Mouse (Mus musculus): ENCODE results near the gene Ccn6. TPM values are rescaled to one million over a fixed set of nuclear protein-coding genes. Genes with fewer than 3 reads are reported as not detected.

Ccn6 gene
- polyA plus RNA-seq, 1 experiment from 2014 or later, result not detected

DNA sequence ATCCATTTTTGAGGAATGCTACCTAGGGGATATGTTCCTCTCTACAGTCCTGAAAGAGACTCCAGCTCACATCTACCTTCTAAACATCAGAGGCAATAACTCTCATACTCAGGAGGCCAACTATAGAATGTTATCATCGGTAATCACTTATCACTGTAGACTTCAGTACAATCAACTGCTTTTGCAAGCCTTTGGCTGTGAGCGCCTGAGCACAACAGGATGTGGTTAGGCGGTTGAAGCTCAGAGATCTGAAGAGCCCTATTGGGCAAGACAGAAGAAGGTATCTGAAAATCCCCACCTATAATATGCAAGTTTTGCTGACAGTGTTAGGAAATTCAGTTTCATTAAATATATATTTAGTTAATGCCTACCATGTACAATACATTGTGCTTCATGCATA is 29.1 kb upstream of the Ccn6 start:
- Histone ChIP-seq H3K27ac (ENCODE audit: low read depth, low read length) (no peak overlapping the region), H3K9me3 (ENCODE audit: control insufficient read depth) (no peaks in the 10 kb centered on the region), H3K36me3 (ENCODE audit: control insufficient read depth, insufficient read depth) (no peaks in the 10 kb centered on the region), H3K27me3 (replicated peaks; ENCODE audit: control insufficient read depth, insufficient read depth, low read length) (no peaks in the 10 kb centered on the region), H3K4me1 (replicated peaks; ENCODE audit: control insufficient read depth, insufficient read depth, low read length) (no peaks in the 10 kb centered on the region), H3K4me3 (ENCODE audit: low read depth, low read length) (no peak overlapping the region), H3K4me2 (replicated peaks; ENCODE audit: low read depth) (no peak overlapping the region), H3K9ac (ENCODE audit: low read depth, low read length) (no peak overlapping the region)
- WGBS, result 78% methylated on average over 3 of the region's 3 CpGs
- no peak for ATAC-seq
- TF ChIP-seq CTCF (IDR thresholded peaks at IDR 0.05; ENCODE audit: low read depth), result no peak

GRCm38 (mm10) chr10:39185545-39185906 is 21.9 kb upstream of the Ccn6 start:
- Histone ChIP-seq H3K4me1 (replicated peaks; ENCODE audit: control insufficient read depth, insufficient read depth, low read length) (no peaks in the 10 kb centered on the region), H3K36me3 (ENCODE audit: control insufficient read depth, insufficient read depth) (no peaks in the 10 kb centered on the region), H3K27ac (ENCODE audit: low read depth, low read length) (no peak overlapping the region), H3K4me3 (ENCODE audit: low read depth, low read length) (no peak overlapping the region), H3K9me3 (ENCODE audit: control insufficient read depth) (no peaks in the 10 kb centered on the region), H3K4me2 (replicated peaks; ENCODE audit: low read depth) (no peak overlapping the region), H3K9ac (ENCODE audit: low read depth, low read length) (no peak overlapping the region), H3K27me3 (replicated peaks; ENCODE audit: control insufficient read depth, insufficient read depth, low read length) (no peaks in the 10 kb centered on the region)
- 73% methylated on average over 4 of the region's 4 CpGs for WGBS
- no peak for ATAC-seq
- TF ChIP-seq CTCF (IDR thresholded peaks at IDR 0.05; ENCODE audit: low read depth), result no peak

- no peaks in the 10 kb centered on the region for H3K4me1 ChIP-seq (replicated peaks; ENCODE audit: control insufficient read depth, insufficient read depth, low read length)
- no peak overlapping the region for H3K27ac ChIP-seq (ENCODE audit: low read depth, low read length)
- WGBS, result 60% methylated on average over 8 of the region's 8 CpGs
- no peak for TF ChIP-seq CTCF (IDR thresholded peaks at IDR 0.05; ENCODE audit: low read depth)
- H3K9ac ChIP-seq (ENCODE audit: low read depth, low read length), result no peak overlapping the region
- H3K27me3 ChIP-seq (replicated peaks; ENCODE audit: control insufficient read depth, insufficient read depth, low read length), result no peaks in the 10 kb centered on the region
- H3K4me3 ChIP-seq (ENCODE audit: low read depth, low read length), result no peak overlapping the region
- H3K36me3 ChIP-seq (ENCODE audit: control insufficient read depth, insufficient read depth), result no peaks in the 10 kb centered on the region
- H3K4me2 ChIP-seq (replicated peaks; ENCODE audit: low read depth), result no peak overlapping the region
- no peak for ATAC-seq
- no peaks in the 10 kb centered on the region for H3K9me3 ChIP-seq (ENCODE audit: control insufficient read depth)
These were observed 21.4 kb upstream of the Ccn6 start for GRCm38 (mm10) chr10:39184864-39185544.

GRCm38 (mm10) chr10:39176981-39177380 is 13.4 kb upstream of the Ccn6 start:
- H3K27ac ChIP-seq (ENCODE audit: low read depth, low read length), result no peak overlapping the region
- H3K36me3 ChIP-seq (ENCODE audit: control insufficient read depth, insufficient read depth), result no peaks in the 10 kb centered on the region
- 57% methylated on average over 5 of the region's 5 CpGs for WGBS
- H3K27me3 ChIP-seq (replicated peaks; ENCODE audit: control insufficient read depth, insufficient read depth, low read length), result no peaks in the 10 kb centered on the region
- H3K4me2 ChIP-seq (replicated peaks; ENCODE audit: low read depth), result no peak overlapping the region
- H3K9ac ChIP-seq (ENCODE audit: low read depth, low read length), result no peak overlapping the region
- H3K4me1 ChIP-seq (replicated peaks; ENCODE audit: control insufficient read depth, insufficient read depth, low read length), result no peaks in the 10 kb centered on the region
- no peak for TF ChIP-seq CTCF (IDR thresholded peaks at IDR 0.05; ENCODE audit: low read depth)
- ATAC-seq, result no peak
- H3K4me3 ChIP-seq (ENCODE audit: low read depth, low read length), result no peak overlapping the region
- no peaks in the 10 kb centered on the region for H3K9me3 ChIP-seq (ENCODE audit: control insufficient read depth)

DNA sequence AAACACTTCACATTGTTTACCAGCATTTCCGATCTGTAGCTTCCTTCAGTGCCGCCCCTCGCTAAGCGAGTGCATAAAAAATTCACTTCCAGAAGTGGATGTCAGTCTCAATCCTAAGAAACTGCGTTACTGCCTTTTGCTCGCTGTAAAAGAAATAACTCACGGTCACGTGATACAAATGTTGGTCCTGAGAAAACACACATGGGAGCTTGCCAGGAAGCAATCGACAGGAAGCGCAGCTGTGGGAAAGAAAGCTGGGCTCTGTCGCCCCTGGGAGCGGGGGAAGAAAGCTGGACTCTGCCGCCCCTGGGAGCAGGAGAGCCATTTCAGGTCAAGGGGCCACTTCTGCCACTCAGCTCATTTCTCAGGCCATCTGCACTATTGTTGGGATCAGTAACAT is 9.5 kb upstream of the Ccn6 start:
- TF ChIP-seq CTCF (IDR thresholded peaks at IDR 0.05; ENCODE audit: low read depth), result no peak
- no peak for ATAC-seq
- no peak overlapping the region for H3K4me3 ChIP-seq (ENCODE audit: low read depth, low read length)
- WGBS, result 44% methylated on average over 13 of the region's 13 CpGs
- H3K36me3 ChIP-seq (ENCODE audit: control insufficient read depth, insufficient read depth), result no peaks in the 10 kb centered on the region
- no peaks in the 10 kb centered on the region for H3K4me1 ChIP-seq (replicated peaks; ENCODE audit: control insufficient read depth, insufficient read depth, low read length)
- no peak overlapping the region for H3K9ac ChIP-seq (ENCODE audit: low read depth, low read length)
- no peaks in the 10 kb centered on the region for H3K9me3 ChIP-seq (ENCODE audit: control insufficient read depth)
- H3K4me2 ChIP-seq (replicated peaks; ENCODE audit: low read depth), result peak overlapping the region; percentile 43
- no peaks in the 10 kb centered on the region for H3K27me3 ChIP-seq (replicated peaks; ENCODE audit: control insufficient read depth, insufficient read depth, low read length)
- H3K27ac ChIP-seq (ENCODE audit: low read depth, low read length), result no peak overlapping the region

- peak overlapping the region; percentile 43; the same call in 1 of the 2 replicates for H3K4me2 ChIP-seq (replicated peaks; ENCODE audit: low read depth)
- no peak overlapping the region for H3K27ac ChIP-seq (ENCODE audit: low read depth, low read length)
- H3K4me3 ChIP-seq (ENCODE audit: low read depth, low read length), result no peak overlapping the region
- no peaks in the 10 kb centered on the region for H3K36me3 ChIP-seq (ENCODE audit: control insufficient read depth, insufficient read depth)
- no peak for TF ChIP-seq CTCF (IDR thresholded peaks at IDR 0.05; ENCODE audit: low read depth)
- 74% methylated on average over 6 of the region's 6 CpGs for WGBS
- no peaks in the 10 kb centered on the region for H3K27me3 ChIP-seq (replicated peaks; ENCODE audit: control insufficient read depth, insufficient read depth, low read length)
- no peaks in the 10 kb centered on the region for H3K4me1 ChIP-seq (replicated peaks; ENCODE audit: control insufficient read depth, insufficient read depth, low read length)
- H3K9ac ChIP-seq (ENCODE audit: low read depth, low read length), result no peak overlapping the region
- ATAC-seq, result no peak
- H3K9me3 ChIP-seq (ENCODE audit: control insufficient read depth), result no peaks in the 10 kb centered on the region
These were observed 8.9 kb upstream of the Ccn6 start for GRCm38 (mm10) chr10:39172540-39172931.

All from intestine, postnatal 0 days (tissue).